Mouse (Mus musculus): ENCODE measurements around the gene Pspn. TPM values are rescaled to one million over a fixed set of nuclear protein-coding genes. Genes with fewer than 3 reads are reported as not detected.

Gene Pspn
- total and polyA plus RNA-seq, 2 experiments from 2014 or later = 0.37 TPM; not detected in 1

DNA sequence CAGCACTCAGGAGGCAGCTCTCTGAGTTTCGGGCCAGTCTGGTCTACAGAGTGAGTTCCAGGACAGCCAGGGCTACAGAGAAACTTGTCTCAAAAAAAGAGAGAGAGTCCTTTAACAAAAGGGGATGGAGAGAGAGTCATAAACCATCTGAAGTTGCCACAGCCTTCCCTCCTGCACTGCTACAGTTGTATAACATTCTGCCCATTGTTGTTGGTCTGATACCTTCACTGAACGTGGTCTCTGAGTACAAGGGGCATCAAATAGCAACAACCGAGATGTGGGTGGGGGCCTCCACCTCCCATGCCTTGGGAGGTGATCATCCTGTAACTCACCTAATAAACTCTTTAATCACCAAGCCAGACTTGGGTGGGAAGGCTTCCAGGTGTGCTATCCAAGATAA is 14.2 kb downstream of the Pspn start:
- H3K9ac ChIP-seq (replicated peaks; ENCODE audit: low read length, poor library complexity, severe bottlenecking) = no peak overlapping the region
- DNase-seq (ENCODE audit: low spot score) (no peak), ATAC-seq (ENCODE audit: low FRiP score) (no peak)
- TF ChIP-seq CTCF (IDR thresholded peaks at IDR 0.05) = no peak
- H3K4me1 ChIP-seq (ENCODE audit: insufficient read depth, low read length) = no peaks in the 10 kb centered on the region
- no peaks in the 10 kb centered on the region for H3K36me3 ChIP-seq (ENCODE audit: insufficient read depth, low read length)
- H3K27ac ChIP-seq (ENCODE audit: low read depth, low read length) = no peak overlapping the region
- no peaks in the 10 kb centered on the region for H3K27me3 ChIP-seq (ENCODE audit: insufficient read depth, low read length)
- no peak overlapping the region for H3K4me2 ChIP-seq (ENCODE audit: low read depth, low read length, poor library complexity, severe bottlenecking)
- H3K4me3 ChIP-seq (ENCODE audit: low read depth, low read length) = no peak overlapping the region
- 88% methylated on average over 3 of the region's 3 CpGs for WGBS
- H3K9me3 ChIP-seq (ENCODE audit: low read length) = no peaks in the 10 kb centered on the region

DNA sequence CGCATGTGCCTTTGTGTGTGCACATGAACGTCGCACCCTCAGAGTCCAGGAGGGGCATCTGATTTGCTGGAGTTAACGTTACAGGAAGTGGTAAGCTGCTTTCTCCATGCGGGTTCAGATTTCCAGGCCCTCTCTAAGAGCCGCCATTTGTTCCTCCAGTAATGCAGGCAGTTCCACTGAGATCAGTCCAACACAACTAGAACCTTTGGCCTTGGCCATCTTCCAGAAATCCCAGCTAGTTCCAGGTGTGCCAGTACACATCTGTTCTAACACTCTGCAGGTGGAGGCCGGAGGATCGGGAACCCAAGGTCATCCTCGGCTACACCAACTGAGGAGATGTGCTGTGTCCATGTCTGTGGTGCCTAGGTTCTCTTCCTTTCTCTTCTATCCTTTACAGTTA is 14.9 kb downstream of the Pspn start:
- Histone ChIP-seq H3K4me1 (ENCODE audit: insufficient read depth, low read length) (no peaks in the 10 kb centered on the region), H3K36me3 (ENCODE audit: insufficient read depth, low read length) (no peaks in the 10 kb centered on the region), H3K27me3 (ENCODE audit: insufficient read depth, low read length) (no peaks in the 10 kb centered on the region), H3K9me3 (ENCODE audit: low read length) (no peaks in the 10 kb centered on the region), H3K9ac (replicated peaks; ENCODE audit: low read length, poor library complexity, severe bottlenecking) (no peak overlapping the region), H3K4me3 (ENCODE audit: low read depth, low read length) (no peak overlapping the region), H3K27ac (ENCODE audit: low read depth, low read length) (no peak overlapping the region), H3K4me2 (ENCODE audit: low read depth, low read length, poor library complexity, severe bottlenecking) (no peak overlapping the region)
- 87% methylated on average over 9 of the region's 9 CpGs for WGBS
- ATAC-seq (ENCODE audit: low FRiP score) (no peak), DNase-seq (ENCODE audit: low spot score) (no peak)
- TF ChIP-seq CTCF (IDR thresholded peaks at IDR 0.05) = no peak

DNA sequence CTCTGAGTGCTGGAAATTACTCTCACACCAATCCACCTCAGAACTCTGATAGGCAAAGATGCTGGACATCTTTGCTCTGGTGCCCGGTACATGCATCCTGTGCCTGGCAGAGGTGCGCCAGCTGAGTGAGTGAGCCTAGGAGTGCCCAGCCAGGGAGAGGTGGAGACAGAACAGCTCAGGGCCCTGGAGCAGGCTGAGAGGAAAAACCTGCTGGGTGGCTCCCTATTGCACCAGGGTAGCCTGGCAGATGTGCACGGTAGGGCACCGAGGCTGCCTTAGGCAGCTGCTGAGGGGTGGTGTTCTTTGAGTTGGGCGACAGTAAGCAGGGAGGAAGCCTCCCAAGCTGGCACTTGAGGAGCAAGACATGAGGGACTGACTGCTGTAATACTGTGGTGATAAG is 17.8 kb downstream of the Pspn start, which contains the start of gene Acer1:
TSS of gene Acer1 (minus strand) at position 114 of the 400 bp plus-strand sequence.
- no peaks in the 10 kb centered on the region for H3K9me3 ChIP-seq (ENCODE audit: low read length)
- WGBS = 73% methylated on average over 5 of the region's 5 CpGs
- no peak for TF ChIP-seq CTCF (IDR thresholded peaks at IDR 0.05)
- no peaks in the 10 kb centered on the region for H3K27me3 ChIP-seq (ENCODE audit: insufficient read depth, low read length)
- no peak within 1 kb of the TSS for H3K4me2 ChIP-seq (ENCODE audit: low read depth, low read length, poor library complexity, severe bottlenecking)
- no peak within 1 kb of the TSS for H3K27ac ChIP-seq (ENCODE audit: low read depth, low read length)
- DNase-seq (ENCODE audit: low spot score) (no peak), ATAC-seq (ENCODE audit: low FRiP score) (no peak)
- H3K36me3 ChIP-seq (ENCODE audit: insufficient read depth, low read length) = no peaks in the 10 kb centered on the region
- H3K4me3 ChIP-seq (ENCODE audit: low read depth, low read length) = no peak within 1 kb of the TSS
- H3K9ac ChIP-seq (replicated peaks; ENCODE audit: low read length, poor library complexity, severe bottlenecking) = no peak within 1 kb of the TSS
- no peaks in the 10 kb centered on the region for H3K4me1 ChIP-seq (ENCODE audit: insufficient read depth, low read length)

GRCm38 (mm10) chr17:56981049-56981448 is 18.8 kb downstream of the Pspn start:
- no peaks in the 10 kb centered on the region for H3K4me1 ChIP-seq (ENCODE audit: insufficient read depth, low read length)
- H3K27me3 ChIP-seq (ENCODE audit: insufficient read depth, low read length) = no peaks in the 10 kb centered on the region
- H3K9me3 ChIP-seq (ENCODE audit: low read length) = no peaks in the 10 kb centered on the region
- H3K27ac ChIP-seq (ENCODE audit: low read depth, low read length) = no peak overlapping the region
- WGBS = 77% methylated on average over 7 of the region's 7 CpGs
- H3K4me3 ChIP-seq (ENCODE audit: low read depth, low read length) = no peak overlapping the region
- no peak for TF ChIP-seq CTCF (IDR thresholded peaks at IDR 0.05)
- ATAC-seq (ENCODE audit: low FRiP score) (no peak), DNase-seq (ENCODE audit: low spot score) (no peak)
- H3K9ac ChIP-seq (replicated peaks; ENCODE audit: low read length, poor library complexity, severe bottlenecking) = no peak overlapping the region
- H3K4me2 ChIP-seq (ENCODE audit: low read depth, low read length, poor library complexity, severe bottlenecking) = no peak overlapping the region
- H3K36me3 ChIP-seq (ENCODE audit: insufficient read depth, low read length) = no peaks in the 10 kb centered on the region

DNA sequence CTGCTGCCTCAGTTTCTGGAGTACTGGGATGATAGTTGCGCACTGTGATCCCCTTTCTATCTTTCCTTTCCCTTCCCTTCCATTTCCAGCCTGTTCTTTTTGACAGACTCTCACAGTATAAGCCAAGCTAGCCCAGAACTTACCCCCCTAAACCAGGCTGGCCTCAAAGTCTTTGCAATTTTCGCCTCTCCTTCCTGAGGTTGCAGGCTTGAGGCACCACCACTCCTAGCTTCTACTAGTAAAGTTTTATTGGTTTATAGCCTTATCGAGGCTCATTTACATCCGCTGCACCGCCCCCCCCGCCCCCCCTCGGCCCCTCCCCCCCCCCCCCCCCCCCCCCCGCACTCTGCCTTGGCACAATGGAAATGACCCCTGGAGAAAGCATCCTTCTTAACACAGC is 20.3 kb downstream of the Pspn start:
- Histone ChIP-seq H3K27ac (ENCODE audit: low read depth, low read length) (no peak overlapping the region), H3K4me3 (ENCODE audit: low read depth, low read length) (no peak overlapping the region), H3K4me2 (ENCODE audit: low read depth, low read length, poor library complexity, severe bottlenecking) (no peak overlapping the region), H3K27me3 (ENCODE audit: insufficient read depth, low read length) (no peaks in the 10 kb centered on the region), H3K4me1 (ENCODE audit: insufficient read depth, low read length) (no peaks in the 10 kb centered on the region), H3K36me3 (ENCODE audit: insufficient read depth, low read length) (no peaks in the 10 kb centered on the region), H3K9ac (replicated peaks; ENCODE audit: low read length, poor library complexity, severe bottlenecking) (no peak overlapping the region), H3K9me3 (ENCODE audit: low read length) (no peaks in the 10 kb centered on the region)
- DNase-seq (ENCODE audit: low spot score) = no peak
- WGBS = 40% methylated on average over 7 of the region's 8 CpGs
- no peak for TF ChIP-seq CTCF (IDR thresholded peaks at IDR 0.05)
- no peak for ATAC-seq (ENCODE audit: low FRiP score)

DNA sequence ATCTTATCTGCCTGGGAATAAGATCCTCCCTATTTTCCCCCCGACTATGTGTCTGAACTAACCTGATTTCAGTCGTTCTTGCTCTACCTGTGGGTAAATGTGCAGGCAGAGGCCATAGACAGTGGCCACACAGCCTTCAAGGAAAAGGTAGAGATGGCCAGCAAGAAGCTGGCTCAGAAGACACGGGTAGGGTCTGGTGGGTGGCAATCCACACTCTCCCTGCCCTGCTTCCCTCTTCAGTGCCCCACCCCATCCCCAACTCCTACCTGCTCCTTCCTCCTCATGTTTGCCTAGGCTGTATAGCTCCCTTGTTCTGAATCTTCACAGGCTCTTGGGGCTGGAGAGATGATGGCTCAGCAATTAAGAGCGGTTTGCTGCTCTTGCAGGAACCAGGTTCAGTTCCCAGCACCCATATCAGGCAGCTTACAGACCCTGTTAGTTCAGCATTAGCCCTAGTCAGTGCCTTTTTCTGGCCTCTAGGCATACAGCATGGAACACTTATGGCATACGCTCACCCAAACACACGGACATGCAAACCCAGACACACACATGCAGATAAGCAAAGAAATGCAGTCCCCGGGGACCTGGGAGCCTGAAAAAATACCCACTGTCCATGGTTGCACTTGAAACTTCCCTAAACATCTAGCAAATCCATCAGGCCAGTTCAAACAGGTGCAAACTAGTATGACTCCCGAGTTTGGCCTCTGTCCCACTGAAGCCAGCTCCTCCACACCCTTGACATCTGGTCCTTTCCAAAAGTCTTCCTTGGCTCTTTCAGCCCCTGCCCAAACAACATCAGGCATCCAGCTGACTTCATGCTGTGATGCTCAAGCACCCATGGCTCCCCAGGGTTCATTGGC is 23.1 kb downstream of the Pspn start:
- Histone ChIP-seq H3K36me3 (ENCODE audit: insufficient read depth, low read length) (no peaks in the 10 kb centered on the region), H3K4me3 (ENCODE audit: low read depth, low read length) (no peak overlapping the region), H3K4me1 (ENCODE audit: insufficient read depth, low read length) (no peaks in the 10 kb centered on the region), H3K27ac (ENCODE audit: low read depth, low read length) (no peak overlapping the region), H3K4me2 (ENCODE audit: low read depth, low read length, poor library complexity, severe bottlenecking) (no peak overlapping the region), H3K27me3 (ENCODE audit: insufficient read depth, low read length) (no peaks in the 10 kb centered on the region), H3K9me3 (ENCODE audit: low read length) (no peaks in the 10 kb centered on the region), H3K9ac (replicated peaks; ENCODE audit: low read length, poor library complexity, severe bottlenecking) (no peak overlapping the region)
- TF ChIP-seq CTCF (IDR thresholded peaks at IDR 0.05) = no peak
- 83% methylated on average over 8 of the region's 8 CpGs for WGBS
- DNase-seq (ENCODE audit: low spot score) (no peak), ATAC-seq (ENCODE audit: low FRiP score) (no peak)

Measured in midbrain, postnatal 0 days (tissue).